ENCODE assay signal across 17 mouse cellular contexts in genomic region chrX:20061764-20062480, GRCm38 (mm10). TPM values are rescaled to one million over a fixed set of nuclear protein-coding genes. Genes with fewer than 3 reads are reported as not detected.
DNase-seq lines count a peak whose midpoint lies in the region; ATAC-seq and TF ChIP-seq lines count a peak whose summit lies in the region.
"Had no signal": no experiment of that assay in that cellular context is flagged by ENCODE, and none has a peak within 500 bp of the region (broad histone marks: within the 10 kb centered on the region; RNA-seq: fewer than 3 reads in every experiment).

No protein-coding gene starts in this region.

- H3K36me3 ChIP-seq in kidney, adult 2 months (ENCODE audit: control insufficient read depth, insufficient read depth, low read length): no peaks in the 10 kb centered on the region
- H3K36me3 ChIP-seq in neural tube, embryonic 15.5 days: no peaks in the 10 kb centered on the region
- H3K36me3 ChIP-seq: intestine, embryonic 15.5 days; midbrain, embryonic 12.5 days had no signal

- WGBS in kidney, adult 2 months: 56% methylated on average over 3 of the region's 3 CpGs
- 56% methylated on average over 3 of the region's 3 CpGs for WGBS in neural tube, embryonic 15.5 days

- TF ChIP-seq CTCF in kidney, adult 2 months (conservative IDR thresholded peaks at IDR 0.05; ENCODE audit: insufficient read depth, insufficient read length, low read depth, low read length): no peak

- H3K9ac ChIP-seq in neural tube, embryonic 15.5 days (replicated peaks): no peak overlapping the region
- H3K9ac ChIP-seq: intestine, embryonic 15.5 days; midbrain, embryonic 12.5 days had no signal

- H3K4me2 ChIP-seq in neural tube, embryonic 15.5 days: peak overlapping the region; percentile 20; the same call in 1 of the 2 replicates

- no peaks in the 10 kb centered on the region for H3K9me3 ChIP-seq in neural tube, embryonic 15.5 days (replicated peaks)
- H3K9me3 ChIP-seq: intestine, embryonic 15.5 days; midbrain, embryonic 12.5 days had no signal

- ATAC-seq in neural tube, embryonic 15.5 days (ENCODE audit: low FRiP score): no peak
- ATAC-seq in granulocyte monocyte progenitor cell, adult 5-6 weeks (replicated peaks; ENCODE audit: poor library complexity, severe bottlenecking): no peak
- ATAC-seq: intestine, embryonic 15.5 days; lung, postnatal 0 days had no signal

- peak; percentile 1 for DNase-seq in embryo, embryonic 10.5 days (ENCODE audit: low spot score)
- DNase-seq in embryo, embryonic 11 days: no peak
- DNase-seq in kidney, adult 2 months: peak; percentile 11
- no peak for DNase-seq in kidney, postnatal 25 days
- DNase-seq in neural tube, embryonic 10.5 days (ENCODE audit: extremely low spot score, low spot score): no peak
- DNase-seq in adrenal gland, adult 2 months: no peak
- DNase-seq: adrenal gland, adult 8-10 months; layer of hippocampus, postnatal 36 days; right cerebral cortex, adult 18-20 months; thymus, adult 2 months had no signal

- no peaks in the 10 kb centered on the region for H3K4me1 ChIP-seq in kidney, adult 2 months (ENCODE audit: control insufficient read depth, insufficient read depth, low read length)
- H3K4me1 ChIP-seq in neural tube, embryonic 15.5 days: 0 out of 2 replicates have a peak, but pooled peaks cover 3% of the 10 kb centered on the region
- H3K4me1 ChIP-seq: intestine, embryonic 15.5 days; midbrain, embryonic 12.5 days had no signal

- H3K4me3 ChIP-seq in kidney, adult 2 months (ENCODE audit: insufficient read depth, low read depth, low read length): no peak overlapping the region
- 0 out of 2 replicates have a peak overlapping the region, but pooled peaks have one; percentile 45 for H3K4me3 ChIP-seq in neural tube, embryonic 15.5 days (replicated peaks)

- no peak overlapping the region for H3K27ac ChIP-seq in kidney, adult 2 months (ENCODE audit: insufficient read depth, low read depth, low read length)
- no peak overlapping the region for H3K27ac ChIP-seq in neural tube, embryonic 15.5 days (replicated peaks)
- H3K27ac ChIP-seq: intestine, embryonic 15.5 days; midbrain, embryonic 12.5 days had no signal

- no peaks in the 10 kb centered on the region for H3K27me3 ChIP-seq in kidney, adult 2 months (replicated peaks; ENCODE audit: control insufficient read depth, insufficient read depth, low read length)
- H3K27me3 ChIP-seq in neural tube, embryonic 15.5 days (replicated peaks): no peaks in the 10 kb centered on the region

- TF ChIP-seq POLR2A in kidney, adult 2 months (IDR thresholded peaks at IDR 0.05; ENCODE audit: low read depth, low read length): no peak

RNA-seq across cellular contexts. Expression of gene Chst7, which starts 2.6 kb away (rescaled TPM):
- 4.1 and 6.0 TPM in 2 replicates for polyA plus RNA-seq in kidney, adult 2 months (2012; rRNA removed)
- 6.6 and 6.7 TPM in 2 replicates for polyA plus RNA-seq in neural tube, embryonic 15.5 days (2015; fragmentation: Nextera tagmentation; extraction: Ambion mirVana)
- total RNA-seq in adrenal gland, adult 2 months (2021): 1 to 10 TPM in 1 of 2 experiments, under 1 TPM in 1; 0.98 to 1.5 TPM
- polyA plus RNA-seq in adrenal gland, adult 2 months (2012; rRNA removed): 4.2 and 6.6 TPM in 2 replicates
- total RNA-seq in granulocyte monocyte progenitor cell, adult 5-6 weeks (2014; fragmentation: Nextera tagmentation): not detected in 2 replicates
- total RNA-seq in granulocyte monocyte progenitor cell, adult 5-6 weeks (2017): not detected in 2 replicates
- total RNA-seq: common myeloid progenitor, adult 5-6 weeks; MEL had no signal

Comparison
In these comparisons a context has a peak if more than half of its experiments do, and no peak if none do; other contexts are left out.
1. DNase-seq: peak in embryo, embryonic 10.5 days (single experiment) and kidney, adult 2 months (single experiment); none in embryo, embryonic 11 days (single experiment), kidney, postnatal 25 days (0 of 2), neural tube, embryonic 10.5 days (single experiment) and adrenal gland, adult 2 months (single experiment).